Mouse (Mus musculus) liver, adult 2 months (tissue): ENCODE results near the gene Prmt1. TPM values are rescaled to one million over a fixed set of nuclear protein-coding genes. Genes with fewer than 3 reads are reported as not detected.

Experiments
- DNase-seq: peaks from one replicate; pipeline ENCODE4 v3.0.0-alpha.2; 2011; ENCODE audit warnings: low read depth, low spot score; ENCODE audit errors: extremely low read depth
- H3K27ac ChIP-seq: fragments of 200-500 bp; replicated peaks from 2 replicates; pipeline ENCODE4 v1.5.1; 2012; ENCODE audit warnings: low read depth, mild to moderate bottlenecking, control low read depth, inconsistent platforms, low read length; ENCODE audit not compliant: insufficient read depth
- H3K27me3 ChIP-seq: fragments of 200-500 bp; 2 replicates; pipeline ENCODE4 v1.6.1; 2012; ENCODE audit warnings: mild to moderate bottlenecking, moderate library complexity, low read length, inconsistent platforms; ENCODE audit not compliant: control insufficient read depth, insufficient read depth
- H3K36me3 ChIP-seq: fragments of 200-500 bp; 2 replicates; pipeline ENCODE4 v1.6.1; 2012; ENCODE audit warnings: low read length, inconsistent platforms; ENCODE audit not compliant: control insufficient read depth, insufficient read depth
- H3K4me1 ChIP-seq: fragments of 200-500 bp; 2 replicates; pipeline ENCODE4 v1.6.1; 2011; ENCODE audit warnings: low read length; ENCODE audit not compliant: control insufficient read depth, insufficient read depth
- H3K4me3 ChIP-seq: fragments of 200-500 bp; 2 replicates; pipeline ENCODE4 v1.5.1; 2011; ENCODE audit warnings: low read depth, mild to moderate bottlenecking, control low read depth, low read length, moderate library complexity; ENCODE audit not compliant: insufficient read depth
- H3K79me2 ChIP-seq: fragments of 200-500 bp; 2 replicates; pipeline ENCODE4 v1.6.1; 2012; ENCODE audit warnings: inconsistent platforms, mild to moderate bottlenecking, low read length, moderate library complexity; ENCODE audit not compliant: control insufficient read depth, insufficient read depth
- H3K9ac ChIP-seq: fragments of 200-500 bp; 2 replicates; pipeline ENCODE4 v1.6.1; 2012; ENCODE audit warnings: low read depth, mild to moderate bottlenecking, control low read depth, inconsistent platforms, low read length
- CTCF ChIP-seq: fragments of 200-500 bp; IDR thresholded peaks from 2 replicates; pipeline ENCODE4 v1.5.1; 2011; ENCODE audit warnings: low read depth, low read length, control low read depth
- POLR2A ChIP-seq: fragments of 200-500 bp; IDR thresholded peaks from 2 replicates; pipeline ENCODE4 v1.6.1; 2011; ENCODE audit warnings: low read length, control low read depth; ENCODE audit not compliant: insufficient read depth; ENCODE audit errors: extremely low read depth
- WGBS: fragments of 180-500 bp; shearing (Covaris S2); methylation state at CpG from one replicate; pipeline ENCODE4 v1.1.7; 2018; 5-methylcytosine and 5-hydroxymethylcytosine counted together
- polyA plus RNA-seq: library from polyadenylated mRNA; depleted of rRNA; stranded (reverse); fragments of >200 nt; gene quantifications from 2 replicates; pipeline ENCODE4 v1.2.3, GENCODE M21; 2012
- total RNA-seq: library from RNA; depleted of rRNA; stranded (reverse); fragments of >200 nt; gene quantifications from 2 replicates; pipeline ENCODE4 v1.2.3, GENCODE M21; 2014

Prmt1 gene
- total and polyA plus RNA-seq, 2 experiments: 15.9 to 36.1 TPM

DNA sequence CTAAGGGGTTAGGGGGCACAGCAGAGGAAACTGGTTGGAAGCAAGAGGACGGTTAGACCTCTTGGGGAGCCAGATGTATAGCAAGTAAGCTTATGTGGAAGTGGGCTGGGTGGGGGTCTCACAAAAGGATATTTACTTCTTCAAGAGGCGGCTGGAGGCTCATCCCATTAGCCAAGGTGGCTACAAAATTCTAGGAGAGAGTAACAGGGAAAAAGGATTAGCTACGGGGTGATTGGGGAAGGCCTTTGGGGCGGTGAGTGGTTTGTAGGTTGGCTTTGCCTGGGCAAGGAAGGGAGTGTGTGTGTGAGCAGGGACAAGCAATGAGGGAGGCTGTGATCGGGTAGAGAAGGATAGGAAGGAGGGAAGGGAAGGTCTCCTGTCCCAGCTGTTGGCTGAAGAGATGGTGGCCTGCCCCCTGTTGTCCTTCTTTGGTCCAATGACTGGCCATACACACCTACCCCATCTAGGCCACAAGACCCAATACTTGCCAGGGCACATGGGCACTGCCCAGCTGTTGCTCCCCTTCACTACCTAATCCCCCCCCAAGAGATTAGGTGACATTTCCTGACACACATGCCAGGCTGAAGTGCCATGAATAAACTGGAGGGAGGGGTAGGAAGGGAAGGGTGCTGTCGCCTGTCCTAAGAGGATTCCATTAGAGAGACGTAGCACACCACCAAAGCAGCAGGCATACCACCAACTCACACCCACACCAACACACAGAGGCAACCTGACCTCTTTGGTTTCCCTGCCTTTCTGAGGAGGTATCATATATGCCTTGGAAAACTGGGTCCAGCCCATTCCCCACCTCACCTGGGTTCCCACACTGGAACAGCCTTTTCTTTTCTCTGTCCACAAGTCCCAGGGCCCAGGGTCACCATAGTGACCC lies 2.2 kb downstream of the Prmt1 start:
- peaks cover 4% of the 10 kb centered on the region; the same call in 1 of the 2 replicates for H3K79me2 ChIP-seq

DNA sequence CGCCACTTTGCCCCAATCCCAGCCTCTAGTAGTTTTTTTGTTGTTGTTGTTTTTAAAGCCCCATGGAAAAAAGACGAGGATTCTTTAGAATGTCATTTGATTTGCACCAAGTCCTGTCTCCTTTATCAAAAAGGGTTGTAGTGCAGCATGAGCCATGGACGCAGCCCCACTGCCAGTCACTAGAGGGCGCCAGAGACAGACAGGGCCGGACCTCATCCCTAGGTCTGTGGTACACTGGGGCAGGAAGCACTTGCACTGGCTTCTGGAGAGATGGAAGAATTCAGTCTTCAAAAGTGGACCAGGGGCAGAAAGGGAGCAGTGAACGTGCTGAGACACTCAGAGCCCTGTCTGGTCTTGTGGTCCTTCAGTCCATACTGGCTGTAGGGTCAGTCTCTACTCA lies 3.3 kb downstream of the Prmt1 start:
- Histone ChIP-seq H3K9ac (no peak overlapping the region), H3K27me3 (no peaks in the 10 kb centered on the region), H3K4me3 (no peak overlapping the region), H3K36me3 (peaks cover 4% of the 10 kb centered on the region; the same call in 1 of the 2 replicates), H3K27ac (no peak overlapping the region), H3K4me1 (peaks cover 6% of the 10 kb centered on the region), H3K79me2 (peaks cover 2% of the 10 kb centered on the region; the same call in 1 of the 2 replicates)
- peak; percentile 98 for TF ChIP-seq CTCF
- no peak for TF ChIP-seq POLR2A
- 28% methylated on average over 6 of the region's 6 CpGs for WGBS
- peak; percentile 47 for DNase-seq

More for the DNA sequence above, 2.2 kb downstream of the Prmt1 start:
- Histone ChIP-seq H3K27me3 (no peaks in the 10 kb centered on the region), H3K4me3 (no peak overlapping the region), H3K4me1 (peaks cover 8% of the 10 kb centered on the region), H3K9ac (no peak overlapping the region), H3K27ac (no peak overlapping the region), H3K36me3 (peaks cover 4% of the 10 kb centered on the region; the same call in 1 of the 2 replicates)
- DNase-seq: no peak
- WGBS: 85% methylated on average over 7 of the region's 7 CpGs
- no peak for TF ChIP-seq POLR2A
- TF ChIP-seq CTCF: no peak

- no peak for TF ChIP-seq POLR2A
- no peak for TF ChIP-seq CTCF
- no peak overlapping the region for H3K9ac ChIP-seq
- H3K4me1 ChIP-seq: no peaks in the 10 kb centered on the region
- no peak for DNase-seq
- H3K79me2 ChIP-seq: peaks cover 2% of the 10 kb centered on the region; the same call in 1 of the 2 replicates
- H3K36me3 ChIP-seq: peaks cover 4% of the 10 kb centered on the region; the same call in 1 of the 2 replicates
- WGBS: 93% methylated on average over 8 of the region's 8 CpGs
- H3K27me3 ChIP-seq: no peaks in the 10 kb centered on the region
- H3K4me3 ChIP-seq: no peak overlapping the region
- no peak overlapping the region for H3K27ac ChIP-seq
These were observed 4.8 kb downstream of the Prmt1 start for GRCm38 (mm10) chr7:44981539-44981938.

DNA sequence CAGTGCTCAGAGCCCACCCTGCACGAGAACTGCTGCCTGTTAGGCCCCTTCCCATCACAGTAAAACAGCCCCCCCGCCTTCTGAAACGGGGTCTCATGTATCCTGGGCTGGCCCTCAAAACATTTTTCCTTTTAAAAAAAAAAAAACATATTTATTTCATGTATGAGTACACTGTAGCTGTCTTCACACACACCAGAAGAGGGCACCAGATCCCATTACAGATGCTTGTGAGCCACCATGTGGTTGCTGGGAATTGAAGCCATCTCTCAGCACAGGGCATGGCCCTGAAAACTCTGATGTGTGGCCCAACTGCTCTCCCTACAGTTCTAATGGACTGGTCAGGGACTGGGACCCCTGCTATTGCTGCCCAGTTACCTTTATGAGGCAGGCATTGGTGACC lies 8.1 kb downstream of the Prmt1 start:
- H3K36me3 ChIP-seq: peaks cover 4% of the 10 kb centered on the region; the same call in 1 of the 2 replicates
- H3K27ac ChIP-seq: no peak overlapping the region
- no peaks in the 10 kb centered on the region for H3K4me1 ChIP-seq
- H3K4me3 ChIP-seq: no peak overlapping the region
- H3K27me3 ChIP-seq: no peaks in the 10 kb centered on the region
- no peak overlapping the region for H3K9ac ChIP-seq
- TF ChIP-seq POLR2A (no peak), CTCF (no peak)
- no peak for DNase-seq
- H3K79me2 ChIP-seq: no peaks in the 10 kb centered on the region
- 88% methylated on average over 3 of the region's 3 CpGs for WGBS

- no peak overlapping the region for H3K27ac ChIP-seq
- H3K4me1 ChIP-seq: no peaks in the 10 kb centered on the region
- no peak overlapping the region for H3K4me3 ChIP-seq
- no peaks in the 10 kb centered on the region for H3K36me3 ChIP-seq
- DNase-seq: no peak
- 47% methylated on average over 6 of the region's 6 CpGs for WGBS
- TF ChIP-seq POLR2A (no peak), CTCF (no peak)
- no peaks in the 10 kb centered on the region for H3K79me2 ChIP-seq
- no peak overlapping the region for H3K9ac ChIP-seq
- no peaks in the 10 kb centered on the region for H3K27me3 ChIP-seq
These were observed 11.3 kb downstream of the Prmt1 start for GRCm38 (mm10) chr7:44975117-44975419.
